ENCODE assay signal across 24 mouse cellular contexts in the genomic region with DNA sequence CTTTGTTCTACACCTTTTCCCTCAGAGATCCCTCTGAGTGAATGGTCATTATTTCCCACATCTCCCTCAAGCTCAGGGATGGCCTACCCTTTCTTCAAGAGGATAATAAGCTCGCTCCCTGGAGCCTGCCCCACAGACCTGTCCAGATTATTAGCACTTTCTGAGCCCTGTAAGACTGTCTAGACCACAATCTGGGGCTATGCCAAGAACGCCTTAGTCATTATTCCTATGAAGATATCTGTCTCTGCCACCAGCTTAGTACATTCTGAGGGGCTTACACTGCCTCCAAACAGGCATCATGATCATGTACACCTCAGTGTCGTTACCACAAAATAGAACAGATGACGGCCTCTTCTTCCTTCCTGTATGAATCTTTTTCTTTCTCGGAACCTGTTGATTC.
DNase-seq lines count a peak whose midpoint lies in the region; ATAC-seq and TF ChIP-seq lines count a peak whose summit lies in the region.
"Had no signal": no experiment of that assay in that cellular context is flagged by ENCODE, and none has a peak within 500 bp of the region (broad histone marks: within the 10 kb centered on the region; RNA-seq: fewer than 3 reads in every experiment).

No protein-coding gene starts in this region.

- 0 out of 2 replicates have a peak, but pooled peaks have one; percentile 8 for ATAC-seq in megakaryocyte-erythroid progenitor cell, adult 5-6 weeks (replicated peaks; ENCODE audit: low FRiP score, low TSS enrichment, poor library complexity, severe bottlenecking)
- ATAC-seq: activated CD4-positive, CD25-positive, alpha-beta regulatory T cell, adult 4 months; CD4-positive, CD25-positive, alpha-beta regulatory T cell, adult 4 months; forebrain, embryonic 13.5 days; forebrain, embryonic 15.5 days; forebrain, postnatal 0 days had no signal

- TF ChIP-seq EP300 in MEL (IDR thresholded peaks at IDR 0.05; ENCODE audit: low read depth in 1 of 2, low read length in 2 of 2) = peak in 1 of 2 experiments; percentile 42; a peak in 1 of 4 replicates

- no peak for TF ChIP-seq POLR2A in MEL (IDR thresholded peaks at IDR 0.05; ENCODE audit: control insufficient read depth in 1 of 2, insufficient read depth in 1 of 2, low read depth in 1 of 2, low read length in 2 of 2, poor library complexity in 1 of 2)

- H3K27me3 ChIP-seq in MEL (ENCODE audit: control insufficient read depth in 1 of 2, insufficient read depth in 2 of 2, low read length in 2 of 2) = no peaks in the 10 kb centered on the region
- no peaks in the 10 kb centered on the region for H3K27me3 ChIP-seq in forebrain, embryonic 10.5 days (ENCODE audit: poor library complexity, severe bottlenecking)
- H3K27me3 ChIP-seq: CH12.LX; embryonic facial prominence, embryonic 13.5 days; embryonic facial prominence, embryonic 15.5 days; forebrain, embryonic 13.5 days; forebrain, embryonic 15.5 days had no signal

- H3K27ac ChIP-seq in MEL (ENCODE audit: control insufficient read depth, low read depth, low read length) = no peak overlapping the region
- H3K27ac ChIP-seq in forebrain, embryonic 10.5 days = no peak overlapping the region
- H3K27ac ChIP-seq: embryonic facial prominence, embryonic 13.5 days; embryonic facial prominence, embryonic 15.5 days; forebrain, embryonic 13.5 days; forebrain, embryonic 15.5 days had no signal

- H3K36me3 ChIP-seq in MEL (ENCODE audit: control insufficient read depth in 1 of 2, insufficient read depth in 2 of 2, low read length in 2 of 2) = peaks cover 0 to 38% of the 10 kb centered on the region in 2 experiments; a peak in 2 of 4 replicates
- H3K36me3 ChIP-seq in forebrain, embryonic 10.5 days (replicated peaks) = no peaks in the 10 kb centered on the region
- H3K36me3 ChIP-seq: embryonic facial prominence, embryonic 13.5 days; embryonic facial prominence, embryonic 15.5 days; forebrain, embryonic 15.5 days; G1E had no signal

- 92% methylated on average over 5 of the region's 5 CpGs for WGBS in forebrain, embryonic 10.5 days

- H3K9me3 ChIP-seq in MEL (replicated peaks; ENCODE audit: insufficient read depth, low read length) = no peaks in the 10 kb centered on the region
- no peaks in the 10 kb centered on the region for H3K9me3 ChIP-seq in forebrain, embryonic 10.5 days
- H3K9me3 ChIP-seq: embryonic facial prominence, embryonic 13.5 days; embryonic facial prominence, embryonic 15.5 days; forebrain, embryonic 13.5 days; forebrain, embryonic 15.5 days; G1E had no signal

- H3K9ac ChIP-seq in MEL (ENCODE audit: control insufficient read depth, low read depth, low read length, poor library complexity, severe bottlenecking) = no peak overlapping the region
- H3K9ac ChIP-seq: embryonic facial prominence, embryonic 13.5 days; embryonic facial prominence, embryonic 15.5 days; forebrain, embryonic 13.5 days; forebrain, embryonic 15.5 days; forebrain, postnatal 0 days had no signal

- H3K4me1 ChIP-seq in MEL (ENCODE audit: control insufficient read depth in 1 of 2, insufficient read depth in 2 of 2, low read length in 2 of 2) = peaks cover 30 to 40% of the 10 kb centered on the region in 2 experiments
- peaks cover 23% of the 10 kb centered on the region for H3K4me1 ChIP-seq in forebrain, embryonic 10.5 days

- no peaks in the 10 kb centered on the region for H3K79me2 ChIP-seq in MEL (ENCODE audit: control insufficient read depth, insufficient read depth, low read length, poor library complexity)

- no peak for TF ChIP-seq CTCF in MEL (IDR thresholded peaks at IDR 0.05 in 2 of 3, conservative IDR thresholded peaks at IDR 0.05 in 1 of 3; ENCODE audit: control insufficient read depth in 1 of 3, insufficient read depth in 1 of 3, low read depth in 2 of 3, low read length in 3 of 3, poor library complexity in 1 of 3, severe bottlenecking in 1 of 3)

- no peak for TF ChIP-seq RAD21 in MEL (IDR thresholded peaks at IDR 0.05; ENCODE audit: low read depth, low read length)

- DNase-seq in 3T3-L1 (ENCODE audit: low read depth, low spot score) (peak; percentile 57), MEL (ENCODE audit: low read depth, low spot score) (peak; percentile 83), NIH3T3 (ENCODE audit: low read depth) (peak; percentile 36)
- DNase-seq in forebrain, embryonic 10.5 days (ENCODE audit: extremely low spot score, low spot score) = no peak
- no peak for DNase-seq in frontal cortex, postnatal 25 days (ENCODE audit: low spot score in 2 of 2)
- no peak for DNase-seq in right cerebral cortex, adult 2 months (ENCODE audit: low spot score in 2 of 2)
- DNase-seq: adrenal gland, adult 8-10 months; B cell, adult 2 months; cerebellum, adult 11-12 months; cerebellum, adult 2 months; cerebellum, adult 9-10 months; cerebellum, postnatal 25 days; embryo, embryonic 11 days; forebrain, postnatal 0 days had no signal

- H3K4me3 ChIP-seq in MEL (ENCODE audit: control insufficient read depth in 1 of 2, insufficient read depth in 1 of 2, low read depth in 2 of 2, low read length in 2 of 2) = no peak overlapping the region
- H3K4me3 ChIP-seq in forebrain, embryonic 10.5 days = no peak overlapping the region
- H3K4me3 ChIP-seq: embryonic facial prominence, embryonic 13.5 days; embryonic facial prominence, embryonic 15.5 days; erythroblast, embryonic 14.5 days; forebrain, embryonic 13.5 days; forebrain, embryonic 15.5 days had no signal

TF ChIP-seq in MEL, 35 proteins besides CTCF, POLR2A, EP300 and RAD21:
- peak; percentile 11; the same call in 1 of the 2 replicates for TF ChIP-seq SMC3 (IDR thresholded peaks at IDR 0.05; ENCODE audit: low read depth, low read length)
- no peak for TF ChIP-seq TCF12 (IDR thresholded peaks at IDR 0.05; ENCODE audit: low read depth, low read length)
- peak; percentile 58; the same call in 1 of the 2 replicates for TF ChIP-seq ETS1 (IDR thresholded peaks at IDR 0.05; ENCODE audit: low read depth, low read length)
- TF ChIP-seq GABPA (IDR thresholded peaks at IDR 0.05; ENCODE audit: low read depth, low read length) = no peak
- no peak for TF ChIP-seq HCFC1 (IDR thresholded peaks at IDR 0.05; ENCODE audit: low read depth, low read length)
- TF ChIP-seq KAT2A (conservative IDR thresholded peaks at IDR 0.05; ENCODE audit: low read depth, low read length) = no peak
- TF ChIP-seq TAL1 (IDR thresholded peaks at IDR 0.05; ENCODE audit: low read length) = peak; percentile 24; the same call in 1 of the 2 replicates
- TF ChIP-seq TBP (IDR thresholded peaks at IDR 0.05; ENCODE audit: low read depth, low read length) = peak; percentile 52
- no peak for TF ChIP-seq ZNF384 (IDR thresholded peaks at IDR 0.05; ENCODE audit: low read depth, low read length)
- TF ChIP-seq NELFE (IDR thresholded peaks at IDR 0.05; ENCODE audit: low read depth, low read length) = no peak
- TF ChIP-seq UBTF (IDR thresholded peaks at IDR 0.05; ENCODE audit: borderline replicate concordance, insufficient read depth, low read depth, low read length) = no peak
- no peak for TF ChIP-seq E2F4 (IDR thresholded peaks at IDR 0.05; ENCODE audit: borderline replicate concordance, low read depth, low read length)
- no peak for TF ChIP-seq ZC3H11A (IDR thresholded peaks at IDR 0.05; ENCODE audit: low read depth, low read length)
- no peak for TF ChIP-seq POLR2AphosphoS2 (IDR thresholded peaks at IDR 0.05; ENCODE audit: low read length)
- no peak for TF ChIP-seq RCOR1 (IDR thresholded peaks at IDR 0.05; ENCODE audit: low read depth, low read length)
- TF ChIP-seq MEF2A (IDR thresholded peaks at IDR 0.05; ENCODE audit: extremely low read depth, insufficient replicate concordance, low read depth, low read length, poor library complexity, severe bottlenecking) = no peak
- TF ChIP-seq MYC (IDR thresholded peaks at IDR 0.05; ENCODE audit: low read depth, low read length) = no peak
- TF ChIP-seq MYB (IDR thresholded peaks at IDR 0.05; ENCODE audit: low read depth, low read length) = no peak
- no peak for TF ChIP-seq POLR2AphosphoS5 (IDR thresholded peaks at IDR 0.05; ENCODE audit: borderline replicate concordance, low read depth, low read length)
- TF ChIP-seq NRF1 (IDR thresholded peaks at IDR 0.05; ENCODE audit: insufficient read depth, low read depth, low read length, poor library complexity, severe bottlenecking) = no peak
- no peak for TF ChIP-seq USF2 (IDR thresholded peaks at IDR 0.05; ENCODE audit: borderline replicate concordance in 1 of 2, insufficient read depth in 1 of 2, low read depth in 1 of 2, low read length in 2 of 2)
- peak; percentile 41; the same call in 1 of the 2 replicates for TF ChIP-seq GATA1 (IDR thresholded peaks at IDR 0.05; ENCODE audit: low read depth, low read length)

Comparison
In these comparisons a context has a peak if more than half of its experiments do, and no peak if none do; other contexts are left out.
1. DNase-seq: peak in 3T3-L1 (single experiment), MEL (single experiment) and NIH3T3 (single experiment); none in forebrain, embryonic 10.5 days (single experiment), frontal cortex, postnatal 25 days (0 of 2) and right cerebral cortex, adult 2 months (0 of 2).